Mouse (Mus musculus): ENCODE measurements around the gene Psmd4. TPM values are rescaled to one million over a fixed set of nuclear protein-coding genes. Genes with fewer than 3 reads are reported as not detected.
A peak's percentile ranks its signal among the peaks of the same experiment; 100 is the strongest.
"Not testable (repeated sequence)": the region's sequence is repeated elsewhere in the genome, so short reads cannot be mapped to it uniquely, and the experiment has no call there.

The Psmd4 gene
- polyA plus RNA-seq, 1 experiment from 2014 or later = 205 TPM

GRCm38 (mm10) chr3:95020956-95021355, 21.5 kb downstream of the Psmd4 start:
- ATAC-seq = not testable (repeated sequence)

GRCm38 (mm10) chr3:95018741-95019140, 23.7 kb downstream of the Psmd4 start:
- H3K4me1 ChIP-seq (replicated peaks) = peaks cover 6% of the 10 kb centered on the region
- no peak overlapping the region for H3K4me3 ChIP-seq (replicated peaks)
- H3K27me3 ChIP-seq (replicated peaks) = no peaks in the 10 kb centered on the region
- H3K9ac ChIP-seq = no peak overlapping the region
- ATAC-seq = no peak
- H3K9me3 ChIP-seq = no peaks in the 10 kb centered on the region
- WGBS = 87% methylated on average over 2 of the region's 2 CpGs
- no peaks in the 10 kb centered on the region for H3K36me3 ChIP-seq
- no peak overlapping the region for H3K27ac ChIP-seq
- no peak overlapping the region for H3K4me2 ChIP-seq (replicated peaks)

More at GRCm38 (mm10) chr3:95020956-95021355, 21.5 kb downstream of the Psmd4 start:
- WGBS = 90% methylated on average over 5 of the region's 5 CpGs
- H3K9me3 ChIP-seq; H3K36me3 ChIP-seq; H3K9ac ChIP-seq; H3K4me2 ChIP-seq (replicated peaks); H3K27ac ChIP-seq; H3K27me3 ChIP-seq (replicated peaks); H3K4me3 ChIP-seq (replicated peaks): not testable (repeated sequence)
- H3K4me1 ChIP-seq (replicated peaks) = peaks cover 14% of the 10 kb centered on the region

- WGBS = 4% methylated on average over 21 of the region's 21 CpGs
- ATAC-seq = no peak
- Histone ChIP-seq H3K27me3 (replicated peaks) (no peaks in the 10 kb centered on the region), H3K36me3 (peaks cover 8% of the 10 kb centered on the region; the same call in 1 of the 2 replicates), H3K9me3 (no peaks in the 10 kb centered on the region), H3K27ac (peak overlapping the region; percentile 97), H3K4me3 (replicated peaks) (peak overlapping the region; percentile 84), H3K4me1 (replicated peaks) (peaks cover 12% of the 10 kb centered on the region), H3K4me2 (replicated peaks) (peak overlapping the region; percentile 90), H3K9ac (peak overlapping the region; percentile 55)
Observed at GRCm38 (mm10) chr3:95016532-95017056, 25.8 kb downstream of the Psmd4 start.

DNA sequence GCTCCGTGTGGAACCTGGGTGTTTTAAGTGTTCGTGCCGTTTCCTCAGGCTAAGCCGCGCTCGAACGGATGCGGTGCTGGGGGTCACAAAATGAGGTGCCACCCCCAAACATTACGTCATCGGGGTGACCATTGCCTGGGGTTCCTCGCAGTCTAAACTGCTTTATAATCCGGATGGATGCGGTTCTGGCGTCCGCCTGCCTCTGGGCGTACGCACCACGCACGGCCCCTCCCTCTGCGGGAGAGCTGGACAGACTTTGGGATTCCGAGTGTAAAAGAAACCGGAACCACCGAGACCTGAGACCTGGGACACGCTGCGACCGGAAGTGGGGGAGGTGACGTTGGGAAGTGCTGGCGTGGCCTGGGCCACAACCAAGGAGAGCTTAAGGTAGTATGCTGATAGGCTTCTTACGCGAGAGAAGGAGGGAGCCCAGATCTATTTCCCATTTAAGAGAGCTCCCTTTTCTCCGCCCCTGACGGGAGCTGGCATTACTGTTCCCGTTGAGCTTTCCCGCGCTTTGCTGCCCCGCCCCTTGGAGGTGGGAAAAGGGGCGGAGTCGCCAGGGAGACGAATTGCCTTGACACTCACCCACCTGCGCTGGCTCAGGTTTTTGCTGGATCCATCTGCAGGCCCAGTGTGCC, 26.4 kb downstream of the Psmd4 start:
- ATAC-seq = peak; percentile 86
- H3K27ac ChIP-seq = peak overlapping the region; percentile 97
- H3K4me3 ChIP-seq (replicated peaks) = peak overlapping the region; percentile 84
- WGBS = under 1% methylated on average over 40 of the region's 40 CpGs
- peaks cover 12% of the 10 kb centered on the region for H3K4me1 ChIP-seq (replicated peaks)
- peaks cover 12% of the 10 kb centered on the region; the same call in 1 of the 2 replicates for H3K36me3 ChIP-seq
- peak overlapping the region; percentile 55 for H3K9ac ChIP-seq
- H3K9me3 ChIP-seq = no peaks in the 10 kb centered on the region
- no peaks in the 10 kb centered on the region for H3K27me3 ChIP-seq (replicated peaks)
- peak overlapping the region; percentile 90 for H3K4me2 ChIP-seq (replicated peaks)

DNA sequence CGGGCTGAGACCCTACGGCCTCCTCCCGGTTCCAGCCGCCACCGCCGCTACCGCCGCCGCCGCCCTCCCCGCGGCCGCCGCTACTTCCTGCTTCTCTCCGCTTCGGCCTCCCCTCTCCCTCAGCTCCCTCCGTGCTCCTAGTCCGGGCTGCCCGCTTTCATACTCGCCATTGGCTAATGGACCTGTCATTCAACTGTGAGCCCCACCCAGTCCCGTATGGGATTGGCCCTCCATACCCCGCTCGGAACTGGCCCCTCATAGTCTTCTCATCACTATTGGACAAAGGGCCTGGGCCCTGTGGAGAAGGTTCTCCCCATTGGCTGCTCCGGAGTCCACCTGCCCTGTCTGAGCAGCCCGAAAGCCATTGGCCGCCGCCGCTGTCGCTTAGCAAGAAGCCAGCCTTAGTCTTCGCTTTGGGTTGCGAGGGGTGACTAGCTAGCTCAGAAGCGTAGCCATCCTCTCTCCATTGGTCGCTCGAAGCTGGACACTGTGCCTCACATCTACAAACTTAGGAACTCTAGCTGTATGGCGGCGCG, 27.0 kb downstream of the Psmd4 start, which contains the start of gene Zfp687:
Gene Zfp687 (minus strand): TSS at position 112 of the 536 bp plus-strand sequence.
- Histone ChIP-seq H3K27ac (peak within 1 kb of the TSS; percentile 97), H3K27me3 (replicated peaks) (no peaks in the 10 kb centered on the region), H3K4me2 (replicated peaks) (peak within 1 kb of the TSS; percentile 90), H3K9me3 (no peaks in the 10 kb centered on the region), H3K36me3 (peaks cover 15% of the 10 kb centered on the region), H3K4me1 (replicated peaks) (peaks cover 12% of the 10 kb centered on the region), H3K4me3 (replicated peaks) (peak within 1 kb of the TSS; percentile 84), H3K9ac (peak within 1 kb of the TSS; percentile 79)
- peak; percentile 97 for ATAC-seq
- under 1% methylated on average over 37 of the region's 37 CpGs for WGBS

- no peaks in the 10 kb centered on the region for H3K9me3 ChIP-seq
- peak; percentile 8 for ATAC-seq
- H3K4me2 ChIP-seq (replicated peaks) = peak overlapping the region; percentile 90
- peak overlapping the region; percentile 91 for H3K27ac ChIP-seq
- peak overlapping the region; percentile 79 for H3K9ac ChIP-seq
- peaks cover 20% of the 10 kb centered on the region for H3K36me3 ChIP-seq
- H3K4me1 ChIP-seq (replicated peaks) = peaks cover 12% of the 10 kb centered on the region
- H3K4me3 ChIP-seq (replicated peaks) = peak overlapping the region; percentile 84
- H3K27me3 ChIP-seq (replicated peaks) = no peaks in the 10 kb centered on the region
- 1% methylated on average over 44 of the region's 44 CpGs for WGBS
Observed at GRCm38 (mm10) chr3:95014428-95015151, 27.8 kb downstream of the Psmd4 start.

- peak overlapping the region; percentile 91 for H3K27ac ChIP-seq
- peaks cover 12% of the 10 kb centered on the region for H3K4me1 ChIP-seq (replicated peaks)
- WGBS = 17% methylated on average over 13 of the region's 13 CpGs
- ATAC-seq = no peak
- no peaks in the 10 kb centered on the region for H3K27me3 ChIP-seq (replicated peaks)
- peak overlapping the region; percentile 79 for H3K9ac ChIP-seq
- H3K36me3 ChIP-seq = peaks cover 27% of the 10 kb centered on the region
- H3K4me2 ChIP-seq (replicated peaks) = peak overlapping the region; percentile 90
- peak overlapping the region; percentile 84 for H3K4me3 ChIP-seq (replicated peaks)
- H3K9me3 ChIP-seq = no peaks in the 10 kb centered on the region
Observed at GRCm38 (mm10) chr3:95013699-95014427, 28.6 kb downstream of the Psmd4 start.

DNA sequence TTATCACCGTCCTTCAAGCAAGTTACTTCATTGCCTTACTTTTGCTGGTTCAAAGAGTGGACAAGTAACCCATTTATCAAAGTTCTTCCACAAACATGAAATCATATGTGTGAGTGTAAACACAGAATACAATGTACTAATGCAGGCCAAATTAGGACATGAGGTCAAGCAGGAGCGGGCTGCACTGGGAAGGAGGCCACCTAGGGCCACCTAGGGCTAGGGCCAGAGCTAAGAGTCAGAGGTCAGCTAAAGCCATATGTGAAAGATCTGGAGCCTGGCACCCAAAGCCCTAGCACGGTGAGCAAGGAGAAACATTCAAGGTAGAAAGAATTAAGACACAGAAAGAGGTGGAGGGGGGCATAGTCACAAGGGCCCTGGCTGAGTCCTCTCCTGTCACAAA, 29.4 kb downstream of the Psmd4 start:
- H3K9ac ChIP-seq = no peak overlapping the region
- peaks cover 35% of the 10 kb centered on the region for H3K36me3 ChIP-seq
- 83% methylated on average over 3 of the region's 3 CpGs for WGBS
- no peaks in the 10 kb centered on the region for H3K9me3 ChIP-seq
- H3K27me3 ChIP-seq (replicated peaks) = no peaks in the 10 kb centered on the region
- peaks cover 12% of the 10 kb centered on the region for H3K4me1 ChIP-seq (replicated peaks)
- H3K27ac ChIP-seq = no peak overlapping the region
- no peak overlapping the region for H3K4me3 ChIP-seq (replicated peaks)
- peak overlapping the region; percentile 90 for H3K4me2 ChIP-seq (replicated peaks)
- no peak for ATAC-seq

DNA sequence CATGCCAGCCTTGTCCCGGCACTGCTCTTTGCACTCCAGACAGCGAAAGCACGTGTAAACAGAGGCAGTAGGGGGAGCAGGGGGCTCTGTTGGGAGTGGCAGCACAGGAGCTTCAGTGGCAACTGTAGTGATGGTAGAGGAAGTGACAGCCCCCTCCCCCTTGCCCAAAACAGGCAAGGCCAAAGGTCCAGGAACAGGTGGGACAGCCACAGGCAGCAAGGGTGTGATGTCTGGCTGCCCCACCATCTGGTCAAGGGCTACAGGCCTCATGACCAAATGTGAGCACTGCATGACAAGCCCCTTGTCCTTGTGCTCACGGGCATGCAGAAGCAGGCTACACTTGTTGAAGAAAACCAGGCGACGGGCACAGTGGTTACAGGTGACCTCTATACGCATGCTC, 32.0 kb downstream of the Psmd4 start:
- Histone ChIP-seq H3K9me3 (no peaks in the 10 kb centered on the region), H3K27ac (no peak overlapping the region), H3K4me1 (replicated peaks) (peaks cover 16% of the 10 kb centered on the region), H3K4me2 (replicated peaks) (no peak overlapping the region), H3K36me3 (peaks cover 52% of the 10 kb centered on the region), H3K27me3 (replicated peaks) (no peaks in the 10 kb centered on the region), H3K9ac (no peak overlapping the region), H3K4me3 (replicated peaks) (no peak overlapping the region)
- no peak for ATAC-seq
- 73% methylated on average over 7 of the region's 7 CpGs for WGBS

GRCm38 (mm10) chr3:95007706-95008105, 34.7 kb downstream of the Psmd4 start:
- Histone ChIP-seq H3K4me2 (replicated peaks) (no peak overlapping the region), H3K9ac (no peak overlapping the region), H3K36me3 (peaks cover 65% of the 10 kb centered on the region), H3K27ac (no peak overlapping the region), H3K4me3 (replicated peaks) (no peak overlapping the region), H3K27me3 (replicated peaks) (no peaks in the 10 kb centered on the region), H3K4me1 (replicated peaks) (0 out of 2 replicates have a peak, but pooled peaks cover 4% of the 10 kb centered on the region), H3K9me3 (no peaks in the 10 kb centered on the region)
- ATAC-seq = no peak
- 90% methylated on average over 9 of the region's 9 CpGs for WGBS

- H3K4me2 ChIP-seq (replicated peaks) = no peak overlapping the region
- H3K9me3 ChIP-seq = no peaks in the 10 kb centered on the region
- no peak overlapping the region for H3K4me3 ChIP-seq (replicated peaks)
- no peak for ATAC-seq
- H3K36me3 ChIP-seq = peaks cover 55% of the 10 kb centered on the region
- H3K9ac ChIP-seq = no peak overlapping the region
- H3K27me3 ChIP-seq (replicated peaks) = no peaks in the 10 kb centered on the region
- 90% methylated on average over 3 of the region's 3 CpGs for WGBS
- 0 out of 2 replicates have a peak, but pooled peaks cover 4% of the 10 kb centered on the region for H3K4me1 ChIP-seq (replicated peaks)
- H3K27ac ChIP-seq = no peak overlapping the region
Observed at GRCm38 (mm10) chr3:95005651-95006050, 36.8 kb downstream of the Psmd4 start.

DNA sequence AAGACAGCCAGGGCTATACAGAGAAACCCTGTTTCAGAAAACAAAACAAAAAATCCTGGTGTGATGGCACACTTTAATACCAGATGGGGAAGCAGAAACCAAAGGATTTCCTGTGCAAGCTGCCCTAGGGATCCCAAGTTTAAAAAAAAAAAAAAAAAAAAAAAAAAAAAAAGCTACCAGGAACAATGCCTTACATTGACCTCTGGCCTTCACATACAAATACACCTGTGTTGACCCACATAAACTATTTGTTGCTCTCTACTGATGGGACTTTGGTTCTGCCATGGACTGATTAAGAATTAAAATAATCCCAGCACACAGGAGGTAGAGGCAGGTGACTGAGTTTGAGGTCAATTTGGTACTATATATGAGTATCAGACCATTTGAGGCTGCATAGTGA, 39.1 kb downstream of the Psmd4 start:
- Histone ChIP-seq H3K27me3 (replicated peaks) (no peaks in the 10 kb centered on the region), H3K4me3 (replicated peaks) (no peak overlapping the region), H3K4me2 (replicated peaks) (no peak overlapping the region), H3K4me1 (replicated peaks) (0 out of 2 replicates have a peak, but pooled peaks cover 4% of the 10 kb centered on the region), H3K9me3 (no peaks in the 10 kb centered on the region), H3K27ac (no peak overlapping the region), H3K9ac (no peak overlapping the region), H3K36me3 (peaks cover 46% of the 10 kb centered on the region)
- ATAC-seq = no peak
